Mouse (Mus musculus) stomach, embryonic 15.5 days (tissue): ENCODE data around the gene Gphn. TPM values are rescaled to one million over a fixed set of nuclear protein-coding genes. Genes with fewer than 3 reads are reported as not detected.

Experiments
- ATAC-seq: fragments of 200-750 bp; cut with Nextera tagmentation; 2 replicates; pipeline ENCODE4 v1.8.0; 2017; ENCODE audit warnings: low read depth, moderate number of reproducible peaks, moderate TSS enrichment; ENCODE audit not compliant: insufficient read depth, low FRiP score
- H3K27ac ChIP-seq: fragments of 300-500 bp; sonication (generic); 2 replicates; pipeline ENCODE4 v1.5.1; 2015; ENCODE audit warnings: mild to moderate bottlenecking, inconsistent platforms
- H3K27me3 ChIP-seq: fragments of 300-500 bp; sonication (generic); replicated peaks from 2 replicates; pipeline ENCODE4 v1.6.1; 2015; ENCODE audit warnings: inconsistent platforms
- H3K36me3 ChIP-seq: fragments of 300-500 bp; sonication (generic); 2 replicates; pipeline ENCODE4 v1.6.1; 2015; ENCODE audit warnings: inconsistent platforms
- H3K4me1 ChIP-seq: fragments of 300-500 bp; sonication (generic); 2 replicates; pipeline ENCODE4 v1.6.1; 2015; ENCODE audit warnings: inconsistent platforms
- H3K4me2 ChIP-seq: fragments of 300-500 bp; sonication (generic); 2 replicates; pipeline ENCODE4 v1.6.1; 2015; ENCODE audit warnings: mild to moderate bottlenecking, inconsistent platforms
- H3K4me3 ChIP-seq: fragments of 300-500 bp; sonication (generic); replicated peaks from 2 replicates; pipeline ENCODE4 v1.5.1; 2015; ENCODE audit warnings: inconsistent platforms
- H3K9ac ChIP-seq: fragments of 300-500 bp; sonication (generic); 2 replicates; pipeline ENCODE4 v1.6.1; 2015; ENCODE audit warnings: inconsistent platforms
- H3K9me3 ChIP-seq: fragments of 300-500 bp; sonication (generic); 2 replicates; pipeline ENCODE4 v1.6.1; 2016; ENCODE audit warnings: inconsistent platforms
- WGBS: fragments of 180-500 bp; shearing (Covaris S2); methylation state at CpG from one replicate; pipeline ENCODE4 v1.1.7; 2015; 5-methylcytosine and 5-hydroxymethylcytosine counted together
- polyA plus RNA-seq: library from polyadenylated mRNA; unstranded; fragments of >200 nt; fragmentation: Nextera tagmentation; extraction: Ambion mirVana; gene quantifications from 2 replicates; pipeline ENCODE4 v1.2.1, GENCODE M21; 2015

Gene Gphn
- polyA plus RNA-seq, 1 experiment from 2014 or later = 19.2 TPM

- Histone ChIP-seq H3K9me3 (no peaks in the 10 kb centered on the region), H3K27me3 (no peaks in the 10 kb centered on the region), H3K4me3 (no peak overlapping the region), H3K36me3 (no peaks in the 10 kb centered on the region), H3K4me1 (no peaks in the 10 kb centered on the region), H3K4me2 (no peak overlapping the region), H3K9ac (no peak overlapping the region), H3K27ac (no peak overlapping the region)
- 35% methylated on average over 2 of the region's 2 CpGs for WGBS
- no peak for ATAC-seq
These were observed 433.6 kb downstream of the Gphn start for GRCm38 (mm10) chr12:78659718-78660304.

GRCm38 (mm10) chr12:78678101-78678806 lies 452.1 kb downstream of the Gphn start:
- Histone ChIP-seq H3K4me2 (no peak overlapping the region), H3K36me3 (no peaks in the 10 kb centered on the region), H3K27me3 (no peaks in the 10 kb centered on the region), H3K27ac (no peak overlapping the region), H3K4me1 (no peaks in the 10 kb centered on the region), H3K9me3 (no peaks in the 10 kb centered on the region), H3K4me3 (no peak overlapping the region), H3K9ac (no peak overlapping the region)
- no peak for ATAC-seq
- 88% methylated on average over 5 of the region's 5 CpGs for WGBS

DNA sequence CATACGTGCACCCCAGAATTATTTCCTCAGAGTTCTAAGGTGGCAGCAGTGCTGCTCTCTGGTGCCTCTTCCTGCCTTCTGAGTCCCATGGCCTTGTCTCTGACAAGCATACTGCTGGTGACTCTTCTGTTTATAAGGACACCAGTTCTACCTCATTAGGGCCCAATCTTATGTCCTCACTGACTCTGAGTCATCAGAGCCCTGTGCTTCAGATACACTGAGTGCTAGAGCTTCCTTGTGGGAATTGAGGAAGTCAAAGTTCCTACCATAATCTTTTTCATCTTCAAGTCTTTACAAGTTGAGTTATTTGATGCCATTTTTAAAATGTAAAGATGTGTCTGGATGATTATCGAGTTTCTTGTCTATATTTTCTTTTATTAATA lies 452.6 kb downstream of the Gphn start:
- Histone ChIP-seq H3K27ac (no peak overlapping the region), H3K4me2 (no peak overlapping the region), H3K9me3 (no peaks in the 10 kb centered on the region), H3K4me3 (no peak overlapping the region), H3K36me3 (no peaks in the 10 kb centered on the region), H3K9ac (no peak overlapping the region), H3K4me1 (no peaks in the 10 kb centered on the region), H3K27me3 (no peaks in the 10 kb centered on the region)
- no peak for ATAC-seq
- WGBS = 85% methylated on average over 2 of the region's 2 CpGs

GRCm38 (mm10) chr12:78681048-78681447 lies 454.9 kb downstream of the Gphn start:
- WGBS = 77% methylated on average over 2 of the region's 2 CpGs
- Histone ChIP-seq H3K4me1 (no peaks in the 10 kb centered on the region), H3K4me3 (no peak overlapping the region), H3K9me3 (no peaks in the 10 kb centered on the region), H3K36me3 (no peaks in the 10 kb centered on the region), H3K27me3 (no peaks in the 10 kb centered on the region), H3K9ac (no peak overlapping the region), H3K4me2 (no peak overlapping the region), H3K27ac (no peak overlapping the region)
- no peak for ATAC-seq

GRCm38 (mm10) chr12:78682279-78682678 lies 456.1 kb downstream of the Gphn start:
- Histone ChIP-seq H3K27ac (no peak overlapping the region), H3K4me3 (no peak overlapping the region), H3K4me2 (no peak overlapping the region), H3K27me3 (no peaks in the 10 kb centered on the region), H3K9ac (no peak overlapping the region), H3K9me3 (no peaks in the 10 kb centered on the region), H3K36me3 (no peaks in the 10 kb centered on the region), H3K4me1 (no peaks in the 10 kb centered on the region)
- 63% methylated on average over 4 of the region's 4 CpGs for WGBS
- no peak for ATAC-seq

- H3K27me3 ChIP-seq = no peaks in the 10 kb centered on the region
- no peaks in the 10 kb centered on the region for H3K9me3 ChIP-seq
- WGBS = 53% methylated on average over 1 of the region's 1 CpGs
- no peak overlapping the region for H3K9ac ChIP-seq
- no peaks in the 10 kb centered on the region for H3K36me3 ChIP-seq
- no peak overlapping the region for H3K27ac ChIP-seq
- no peak for ATAC-seq
- no peak overlapping the region for H3K4me2 ChIP-seq
- H3K4me3 ChIP-seq = no peak overlapping the region
- no peaks in the 10 kb centered on the region for H3K4me1 ChIP-seq
These were observed 459.6 kb downstream of the Gphn start for GRCm38 (mm10) chr12:78685669-78686215.

DNA sequence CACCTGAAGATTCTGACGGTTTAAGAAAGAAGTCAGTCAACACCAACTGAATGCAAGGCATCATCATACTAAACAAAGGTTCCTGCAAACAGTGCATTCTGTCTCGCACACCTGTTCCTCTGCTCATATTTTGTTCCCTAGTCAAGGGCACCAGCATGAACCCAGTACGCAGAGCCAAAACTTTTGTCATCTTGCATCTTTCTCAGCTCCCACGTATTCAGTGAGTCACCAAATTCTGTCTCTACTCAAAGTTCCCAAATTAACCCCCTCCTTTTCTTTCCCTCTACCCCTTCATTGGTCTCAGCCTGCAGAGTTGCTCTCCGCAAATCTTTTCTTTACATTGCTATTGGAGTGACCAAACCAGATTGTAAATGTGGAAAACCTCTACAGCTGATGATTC lies 462.7 kb downstream of the Gphn start:
- H3K4me1 ChIP-seq = no peaks in the 10 kb centered on the region
- H3K4me2 ChIP-seq = no peak overlapping the region
- no peak overlapping the region for H3K4me3 ChIP-seq
- H3K9me3 ChIP-seq = no peaks in the 10 kb centered on the region
- 81% methylated on average over 5 of the region's 5 CpGs for WGBS
- H3K27me3 ChIP-seq = no peaks in the 10 kb centered on the region
- H3K36me3 ChIP-seq = no peaks in the 10 kb centered on the region
- ATAC-seq = no peak
- H3K27ac ChIP-seq = no peak overlapping the region
- no peak overlapping the region for H3K9ac ChIP-seq

DNA sequence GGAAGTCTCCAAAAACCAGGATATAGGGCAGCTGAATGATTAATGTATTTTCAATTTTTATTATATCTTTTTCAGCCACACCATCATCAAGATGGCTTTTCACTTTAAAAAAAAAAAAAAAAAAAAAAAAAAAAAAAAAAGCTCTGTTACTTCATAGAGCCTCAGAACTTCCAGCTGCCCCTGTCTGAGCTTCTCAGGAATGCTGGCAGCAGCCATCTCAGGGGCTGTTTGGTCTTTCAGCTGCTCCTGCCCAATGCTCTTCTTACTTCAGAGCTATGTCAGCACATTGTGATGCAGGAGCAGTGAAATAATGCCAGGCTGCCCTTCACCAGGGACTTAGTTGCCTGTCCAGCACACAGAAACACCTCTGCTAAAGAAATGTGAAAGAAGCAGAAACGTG lies 465.1 kb downstream of the Gphn start, which contains the start of gene Fam71d:
TSS of gene Fam71d (plus strand) at position 211 of the 400 bp plus-strand sequence.
- Histone ChIP-seq H3K27me3 (no peaks in the 10 kb centered on the region), H3K4me2 (no peak within 1 kb of the TSS), H3K9ac (no peak within 1 kb of the TSS), H3K27ac (no peak within 1 kb of the TSS), H3K4me1 (no peaks in the 10 kb centered on the region), H3K9me3 (no peaks in the 10 kb centered on the region), H3K36me3 (no peaks in the 10 kb centered on the region), H3K4me3 (no peak within 1 kb of the TSS)
- 66% methylated on average over 1 of the region's 1 CpGs for WGBS
- ATAC-seq = no peak

- Histone ChIP-seq H3K27me3 (no peaks in the 10 kb centered on the region), H3K4me2 (no peak overlapping the region), H3K4me3 (no peak overlapping the region), H3K9me3 (no peaks in the 10 kb centered on the region), H3K9ac (no peak overlapping the region), H3K27ac (no peak overlapping the region), H3K4me1 (no peaks in the 10 kb centered on the region), H3K36me3 (no peaks in the 10 kb centered on the region)
- WGBS = 88% methylated on average over 2 of the region's 2 CpGs
- ATAC-seq = no peak
These were observed 467.1 kb downstream of the Gphn start for GRCm38 (mm10) chr12:78693281-78693680.

- ATAC-seq = no peak
- Histone ChIP-seq H3K4me3 (no peak overlapping the region), H3K4me1 (no peaks in the 10 kb centered on the region), H3K9ac (no peak overlapping the region), H3K9me3 (no peaks in the 10 kb centered on the region), H3K27me3 (no peaks in the 10 kb centered on the region), H3K36me3 (no peaks in the 10 kb centered on the region), H3K27ac (no peak overlapping the region), H3K4me2 (no peak overlapping the region)
- 80% methylated on average over 2 of the region's 2 CpGs for WGBS
These were observed 491.6 kb downstream of the Gphn start for GRCm38 (mm10) chr12:78717783-78718182.

DNA sequence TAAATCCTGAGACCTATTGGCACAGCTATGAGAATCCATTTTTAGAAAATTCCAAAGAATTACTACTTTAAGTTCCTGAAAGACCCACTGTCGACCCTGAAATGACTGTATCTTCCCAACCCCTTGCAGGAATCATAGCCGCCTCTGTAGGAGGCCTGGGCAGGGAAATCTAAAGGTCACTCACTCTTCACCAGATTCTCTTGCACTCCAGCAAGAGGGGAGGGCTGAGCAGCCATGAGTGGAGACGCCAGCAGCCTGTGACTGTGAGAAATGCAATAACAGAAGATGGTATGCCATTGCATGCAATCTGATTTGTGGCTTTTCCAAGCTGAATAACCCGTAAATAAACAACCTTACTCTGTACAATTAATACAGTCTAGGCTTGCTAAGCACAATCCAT lies 501.5 kb downstream of the Gphn start:
- ATAC-seq = no peak
- Histone ChIP-seq H3K27ac (no peak overlapping the region), H3K9ac (no peak overlapping the region), H3K36me3 (no peaks in the 10 kb centered on the region), H3K4me1 (no peaks in the 10 kb centered on the region), H3K4me2 (no peak overlapping the region), H3K9me3 (no peaks in the 10 kb centered on the region), H3K27me3 (no peaks in the 10 kb centered on the region), H3K4me3 (no peak overlapping the region)
- 45% methylated on average over 4 of the region's 4 CpGs for WGBS
